Mouse (Mus musculus): ENCODE measurements around the gene Gm20441.

The Gm20441 gene

GRCm38 (mm10) chr10:75780769-75781578 lies at the start of gene Gm20441, which contains the start of gene Gstt3:
TSS of gene Gm20441 (minus strand) at chr10:75780954.
TSS of gene Gstt3 (minus strand) at chr10:75781414.
- DNase-seq (ENCODE audit: low spot score in 2 of 2) = no peak

GRCm38 (mm10) chr10:75830275-75830670 lies 49.5 kb upstream of the Gm20441 start:
- no peak for DNase-seq (ENCODE audit: low spot score in 2 of 2)

GRCm38 (mm10) chr10:75829529-75830274 lies 48.9 kb upstream of the Gm20441 start:
- DNase-seq (ENCODE audit: low spot score in 2 of 2) = no peak

GRCm38 (mm10) chr10:75828500-75828931 lies 47.8 kb upstream of the Gm20441 start:
- no peak for DNase-seq (ENCODE audit: low spot score in 2 of 2)

GRCm38 (mm10) chr10:75827668-75828360 lies 47.1 kb upstream of the Gm20441 start:
- no peak for DNase-seq (ENCODE audit: low spot score in 2 of 2)

- no peak for DNase-seq (ENCODE audit: low spot score in 2 of 2)
Observed at GRCm38 (mm10) chr10:75824530-75824929, 43.8 kb upstream of the Gm20441 start.

- DNase-seq (ENCODE audit: low spot score in 2 of 2) = no peak
Observed at GRCm38 (mm10) chr10:75823782-75824181, 43.0 kb upstream of the Gm20441 start.

GRCm38 (mm10) chr10:75822443-75822842 lies 41.7 kb upstream of the Gm20441 start, which contains the start of gene Gstt4:
TSS of gene Gstt4 (minus strand) at chr10:75822543.
- DNase-seq (ENCODE audit: low spot score in 2 of 2) = no peak

GRCm38 (mm10) chr10:75819882-75820281 lies 39.1 kb upstream of the Gm20441 start:
- DNase-seq (ENCODE audit: low spot score in 2 of 2) = no peak

GRCm38 (mm10) chr10:75818641-75819040 lies 37.9 kb upstream of the Gm20441 start:
- DNase-seq (ENCODE audit: low spot score in 2 of 2) = no peak

GRCm38 (mm10) chr10:75804217-75804616 lies 23.5 kb upstream of the Gm20441 start:
- DNase-seq (ENCODE audit: low spot score in 2 of 2) = no peak

- DNase-seq (ENCODE audit: low spot score in 2 of 2) = no peak
Observed at GRCm38 (mm10) chr10:75798176-75798696, 17.5 kb upstream of the Gm20441 start, which contains the start of gene Gstt1. TSS of gene Gstt1 (minus strand) at chr10:75798584.

- peak; percentile 11 to 34 for DNase-seq (ENCODE audit: low spot score in 2 of 2)
Observed at GRCm38 (mm10) chr10:75797619-75798175, 16.9 kb upstream of the Gm20441 start.

- no peak for DNase-seq (ENCODE audit: low spot score in 2 of 2)
Observed at GRCm38 (mm10) chr10:75796731-75797516, 16.2 kb upstream of the Gm20441 start.

GRCm38 (mm10) chr10:75794880-75795279 lies 14.1 kb upstream of the Gm20441 start:
- DNase-seq (ENCODE audit: low spot score in 2 of 2) = no peak

- no peak for DNase-seq (ENCODE audit: low spot score in 2 of 2)
Observed at GRCm38 (mm10) chr10:75790773-75791172, 10.0 kb upstream of the Gm20441 start.

- no peak for DNase-seq (ENCODE audit: low spot score in 2 of 2)
Observed at GRCm38 (mm10) chr10:75789841-75790240, 9.1 kb upstream of the Gm20441 start.

GRCm38 (mm10) chr10:75789081-75789735 lies 8.5 kb upstream of the Gm20441 start:
- DNase-seq (ENCODE audit: low spot score in 2 of 2) = no peak

- peak in 1 of 2 experiments; percentile 38 for DNase-seq (ENCODE audit: low spot score in 2 of 2)
Observed at GRCm38 (mm10) chr10:75788277-75788676, 7.5 kb upstream of the Gm20441 start.

GRCm38 (mm10) chr10:75785442-75785841 lies 4.7 kb upstream of the Gm20441 start:
- no peak for DNase-seq (ENCODE audit: low spot score in 2 of 2)
